Mouse (Mus musculus): ENCODE results near the gene Vamp9. TPM values are rescaled to one million over a fixed set of nuclear protein-coding genes. Genes with fewer than 3 reads are reported as not detected.

Vamp9 gene
- total RNA-seq (2021), result not detected
- long read RNA-seq, experiment 1, result 0 reads
- long read RNA-seq, experiment 2, result 0 reads

DNA sequence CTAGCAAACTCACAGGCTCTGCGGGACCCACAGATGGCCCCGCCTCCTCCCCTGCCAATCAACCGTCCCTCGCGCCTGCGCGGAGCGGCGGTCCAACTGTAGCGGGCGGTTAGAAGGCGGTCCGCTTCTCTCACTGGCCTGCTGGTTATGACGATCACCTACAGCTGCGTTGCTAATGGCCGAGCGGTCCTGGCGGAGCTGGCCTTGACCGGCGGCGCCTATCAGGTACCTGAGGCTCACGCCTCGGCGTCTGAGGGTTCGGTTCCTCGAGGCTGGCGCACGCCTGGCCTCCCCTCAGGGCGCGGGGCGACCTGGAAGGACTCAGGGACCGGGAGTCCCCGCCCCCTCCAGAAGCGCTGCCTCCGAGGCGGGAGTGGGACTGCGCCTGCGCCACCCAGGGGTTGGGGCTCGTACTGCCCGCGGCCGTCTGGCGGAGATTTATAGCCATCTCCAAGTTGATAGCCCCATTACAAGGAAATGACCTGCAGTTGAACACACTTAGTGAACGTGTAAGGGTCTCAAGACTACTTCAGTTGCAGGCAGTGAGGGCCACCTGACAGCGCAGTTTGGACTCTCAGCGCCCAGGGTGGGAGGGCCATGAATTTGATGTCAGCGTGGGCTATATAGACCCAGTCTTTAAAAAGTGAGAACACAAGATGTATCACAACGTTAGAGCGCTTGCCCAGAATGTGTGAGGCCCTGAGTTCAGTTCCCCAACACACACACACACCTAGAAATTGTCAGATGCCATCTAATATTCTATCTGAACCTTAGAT lies at the start of gene Vamp9:
Gene Vamp9 (plus strand): TSS at position 74 of the 776 bp plus-strand sequence.
- intact Hi-C loops (cut with DNase I), result no loop called here
- DNase-seq, result peak; percentile 91 to 93

DNA sequence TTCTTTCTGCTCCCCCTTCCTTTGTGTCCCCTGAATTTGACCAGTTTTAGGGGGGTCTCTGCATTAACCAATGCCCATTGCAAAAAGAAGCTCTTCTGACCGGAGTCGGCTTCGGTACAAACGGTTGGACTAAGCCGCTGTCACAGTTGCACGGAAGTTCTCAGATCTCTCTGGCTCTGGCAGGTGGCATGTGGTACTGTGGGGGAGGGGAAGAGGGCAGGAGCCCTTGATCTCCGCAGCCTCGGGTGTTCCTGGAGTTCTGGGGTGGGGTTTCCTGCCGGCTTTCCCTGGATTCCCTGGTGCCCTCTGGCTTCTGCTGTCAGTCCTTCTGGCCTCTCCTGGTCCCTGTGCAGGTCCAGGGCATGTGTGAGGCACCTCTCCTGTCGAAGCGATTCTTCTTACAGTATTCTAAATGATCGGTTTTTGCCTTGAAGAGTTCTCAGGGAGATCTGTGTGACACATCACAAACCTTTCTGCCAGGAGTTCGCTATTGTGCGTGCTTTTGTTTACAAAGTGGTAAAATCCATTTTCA lies 48.9 kb upstream of the Vamp9 start:
- intact Hi-C loops (cut with DNase I), result no loop called here
- DNase-seq, result no peak

DNA sequence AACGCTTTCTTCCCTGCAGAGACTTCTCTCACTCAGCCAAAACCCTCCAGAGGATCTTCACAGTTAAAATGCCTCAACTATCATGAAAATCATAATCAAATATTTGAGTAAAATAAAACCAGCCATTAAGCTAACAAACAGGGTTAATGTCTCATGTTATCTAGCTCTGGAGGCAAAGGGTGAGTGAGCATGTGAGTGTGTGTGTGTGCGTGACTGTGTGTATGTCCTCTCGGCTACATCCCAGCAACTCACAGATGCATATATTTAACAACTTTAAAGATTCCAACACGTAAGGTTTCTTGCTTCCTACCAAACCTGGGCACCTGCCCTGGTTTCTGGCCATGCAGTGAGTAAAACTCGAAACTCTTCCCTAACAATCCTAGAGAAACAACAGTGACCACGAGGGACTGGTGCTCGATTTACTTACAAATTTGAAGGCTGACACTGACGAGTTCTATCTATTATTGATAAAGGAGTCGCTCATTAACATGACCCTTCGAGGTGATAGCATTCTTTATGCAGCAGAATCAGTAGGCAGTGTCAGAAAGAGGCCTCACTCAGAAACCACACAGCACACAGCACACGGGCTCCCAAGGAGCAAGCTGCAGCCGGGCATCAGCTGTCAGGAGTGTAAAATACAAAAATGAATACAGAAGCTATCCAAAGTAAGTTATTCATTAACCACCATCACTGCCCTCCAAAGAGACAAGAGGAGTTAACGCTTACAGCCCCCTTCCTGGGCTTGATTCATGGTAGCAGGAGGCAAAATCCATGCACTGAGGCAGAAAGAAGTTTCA lies 46.2 kb upstream of the Vamp9 start:
- intact Hi-C loops (cut with DNase I), result no loop called here
- no peak for DNase-seq

DNA sequence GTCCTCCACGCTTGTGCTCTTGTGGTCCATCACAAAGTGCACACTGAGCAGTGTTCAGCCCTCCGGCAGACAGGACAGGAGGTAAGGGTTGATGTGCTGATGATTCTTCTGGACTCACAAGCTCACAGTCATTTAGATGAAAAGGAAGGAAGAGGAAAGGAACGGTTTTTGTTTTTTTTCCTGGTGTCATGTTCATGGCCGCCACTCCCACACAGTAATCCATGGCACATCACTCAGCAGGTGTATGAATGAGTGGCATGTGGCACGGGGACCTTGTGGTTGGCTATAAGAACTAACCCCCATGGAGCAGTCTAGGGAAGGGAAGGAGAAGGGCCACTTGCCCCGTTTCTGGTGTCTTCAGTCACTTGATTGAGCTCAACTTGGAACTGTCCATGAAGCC lies 44.2 kb upstream of the Vamp9 start:
- intact Hi-C loops (cut with DNase I), result no loop called here
- no peak for DNase-seq

DNA sequence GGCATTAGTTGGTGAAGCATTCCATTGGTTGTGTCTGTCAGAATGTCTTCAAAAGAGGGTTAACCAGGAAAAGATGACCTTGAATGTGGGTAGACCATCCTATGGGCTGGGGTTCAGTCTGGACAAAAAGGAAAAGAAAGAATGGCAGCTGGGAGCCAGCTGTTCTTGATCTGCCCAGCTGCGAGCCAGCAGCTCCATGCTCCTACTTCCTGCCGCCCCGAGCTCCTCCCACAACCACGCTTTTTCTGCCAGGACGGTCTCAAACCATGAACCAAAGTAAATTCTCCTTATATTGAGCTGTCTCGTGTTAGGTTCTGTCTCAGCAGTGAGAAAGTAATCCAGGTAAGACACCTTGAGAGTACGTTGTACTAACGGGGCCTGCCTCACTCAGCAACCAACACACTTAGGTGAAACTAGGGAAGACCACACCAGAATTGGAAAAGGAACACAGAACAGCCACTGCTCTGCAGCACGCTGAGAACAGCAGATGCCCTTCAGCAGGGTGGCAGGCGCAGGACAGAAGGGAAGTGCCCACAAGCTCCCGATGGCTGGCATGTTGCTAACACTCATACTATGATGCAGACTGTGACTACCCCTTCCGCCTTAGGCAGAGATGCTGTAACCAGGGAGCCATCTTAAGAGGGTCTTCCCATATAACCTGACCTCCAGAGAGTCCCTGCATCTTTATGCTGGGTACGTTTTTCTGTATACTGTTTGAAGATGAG lies 42.2 kb upstream of the Vamp9 start:
- intact Hi-C loops (cut with DNase I), result no loop called here
- DNase-seq, result no peak

DNA sequence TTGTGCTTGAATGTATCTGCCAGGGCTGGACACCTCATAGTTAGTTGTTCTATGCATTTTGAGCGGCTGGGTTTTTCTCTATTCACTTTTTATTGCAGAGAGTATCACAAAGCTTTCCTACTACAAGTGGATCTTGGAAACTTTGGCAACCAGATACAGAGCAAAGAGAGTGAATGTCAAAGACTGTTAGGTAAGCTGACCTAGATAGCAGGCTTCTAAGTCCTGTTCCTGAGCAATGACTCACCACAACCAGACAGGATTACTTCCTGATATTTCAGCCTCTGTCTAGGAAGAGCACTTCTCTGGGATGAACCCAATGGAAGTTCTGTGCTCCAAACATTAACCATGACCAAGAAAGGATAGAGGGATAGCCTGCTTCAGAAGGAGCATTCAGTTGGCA lies 40.3 kb upstream of the Vamp9 start:
- intact Hi-C loops (cut with DNase I), result no loop called here
- no peak for DNase-seq

DNA sequence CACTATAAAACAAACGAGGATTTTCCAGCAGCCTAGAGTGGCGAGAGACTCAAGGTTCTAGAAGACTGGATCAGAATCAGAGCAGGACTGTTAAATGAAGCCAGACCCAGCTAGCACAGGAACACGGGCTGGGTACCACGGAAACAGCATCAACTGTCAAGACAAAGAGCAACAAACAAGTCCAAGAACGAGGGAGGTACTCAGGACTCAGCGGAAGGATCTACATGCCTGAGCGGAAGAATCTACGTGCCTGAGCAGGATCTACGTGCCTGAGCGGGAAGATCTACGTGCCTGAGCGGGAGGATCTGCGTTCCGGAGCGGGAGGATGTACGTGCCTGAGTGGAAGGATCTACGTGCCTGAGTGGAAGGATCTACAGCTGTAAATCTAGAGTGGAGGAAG lies 37.8 kb upstream of the Vamp9 start:
- DNase-seq, result no peak
- intact Hi-C loops (cut with DNase I), result no loop called here

DNA sequence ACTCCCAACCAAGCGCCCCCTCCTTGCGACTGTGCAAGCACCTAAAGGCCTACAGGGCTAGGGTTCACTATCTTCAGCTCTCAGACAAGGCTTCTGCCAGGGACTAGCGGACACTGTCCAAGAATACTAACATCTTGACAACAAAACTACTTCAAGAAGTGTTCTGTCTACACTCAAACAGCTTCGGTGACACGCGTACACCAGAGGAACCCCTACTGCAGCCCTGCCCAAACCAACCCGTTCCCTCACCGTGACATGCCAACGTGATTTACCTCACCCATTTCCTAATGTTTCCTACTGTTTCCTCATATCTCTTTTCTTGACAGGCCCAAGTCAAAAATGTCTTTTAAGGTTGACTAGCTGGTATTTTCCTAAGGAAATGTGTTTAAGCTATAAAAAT lies 37.1 kb upstream of the Vamp9 start:
- intact Hi-C loops (cut with DNase I), result no loop called here
- DNase-seq, result no peak

DNA sequence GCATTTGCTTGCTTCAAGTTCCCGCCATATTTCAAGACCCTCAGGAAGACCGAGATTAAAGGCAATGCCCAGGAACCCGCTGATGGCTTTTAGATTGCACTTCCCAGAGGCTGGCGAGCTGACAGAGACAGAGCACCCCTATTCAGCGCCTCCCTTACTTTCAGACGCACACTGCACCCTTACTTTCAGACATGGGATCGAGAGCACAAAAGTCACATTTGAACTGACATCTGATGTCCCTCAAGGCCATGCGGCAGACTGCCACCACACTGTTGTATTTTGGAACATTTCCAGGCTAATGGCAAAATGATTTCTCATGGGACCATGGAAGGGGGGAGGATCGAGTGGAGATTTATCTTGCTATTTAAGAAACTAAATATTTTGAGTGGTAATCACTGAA lies 28.5 kb upstream of the Vamp9 start:
- intact Hi-C loops (cut with DNase I), result no loop called here
- no peak for DNase-seq

DNA sequence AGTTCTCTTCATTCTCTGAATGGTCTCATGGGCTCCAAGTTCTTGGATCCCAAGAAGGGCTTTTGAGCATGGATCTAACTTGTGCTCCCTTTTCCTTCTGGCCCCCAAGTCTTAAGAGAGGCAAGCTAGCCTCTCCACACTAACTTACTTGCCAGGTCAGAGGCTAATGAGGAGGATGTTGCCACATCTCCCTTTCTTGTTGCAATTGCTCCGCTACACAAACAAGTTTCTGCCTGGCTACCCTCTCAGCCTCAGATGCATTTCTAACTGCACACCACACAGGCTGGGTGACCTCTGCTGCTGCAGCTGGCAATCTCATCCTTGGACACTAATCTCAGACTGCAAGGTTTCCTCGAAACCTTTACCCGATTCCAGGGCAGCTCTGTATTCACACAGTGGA lies 23.6 kb upstream of the Vamp9 start:
- intact Hi-C loops (cut with DNase I), result no loop called here
- DNase-seq, result no peak

DNA sequence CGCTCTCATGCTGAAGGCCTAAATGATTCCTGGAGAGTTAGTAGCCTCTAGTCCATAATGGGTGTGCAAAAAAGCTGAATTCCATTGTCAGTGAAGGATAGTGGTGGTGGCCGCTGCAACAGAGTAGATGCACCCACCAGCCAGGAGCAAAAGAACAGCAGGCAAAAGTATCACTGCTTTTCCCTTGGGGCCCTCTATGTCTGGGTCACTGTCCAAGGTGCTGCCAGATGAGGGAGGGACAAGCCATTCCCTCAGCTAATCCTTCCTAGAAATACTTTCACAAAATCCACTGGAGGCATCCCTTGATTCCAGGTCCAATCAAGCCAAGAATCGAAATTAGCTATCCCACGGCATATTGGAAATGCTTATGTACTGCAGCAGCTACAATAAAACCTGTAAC lies 22.0 kb upstream of the Vamp9 start:
- DNase-seq, result no peak
- intact Hi-C loops (cut with DNase I), result no loop called here

DNA sequence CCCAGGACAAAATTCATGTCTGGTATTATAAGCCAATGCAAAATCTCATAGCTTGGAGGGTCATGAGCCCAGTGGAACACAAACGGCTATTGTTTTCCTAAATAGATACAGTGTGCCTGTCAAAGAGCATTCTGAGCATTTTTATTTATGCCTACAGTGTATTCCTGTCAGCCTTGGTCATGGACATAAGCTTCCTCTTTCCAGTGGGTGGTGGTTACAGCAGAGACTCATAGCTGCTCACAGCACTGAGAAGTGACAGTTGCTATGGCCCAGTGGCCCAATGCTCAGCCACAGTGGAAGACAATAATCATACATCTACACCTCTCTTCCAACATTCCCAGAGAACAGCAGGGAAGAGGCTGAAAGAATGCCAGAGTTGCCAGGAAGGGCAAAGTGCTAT lies 18.9 kb upstream of the Vamp9 start:
- intact Hi-C loops (cut with DNase I), result no loop called here
- DNase-seq, result no peak

DNA sequence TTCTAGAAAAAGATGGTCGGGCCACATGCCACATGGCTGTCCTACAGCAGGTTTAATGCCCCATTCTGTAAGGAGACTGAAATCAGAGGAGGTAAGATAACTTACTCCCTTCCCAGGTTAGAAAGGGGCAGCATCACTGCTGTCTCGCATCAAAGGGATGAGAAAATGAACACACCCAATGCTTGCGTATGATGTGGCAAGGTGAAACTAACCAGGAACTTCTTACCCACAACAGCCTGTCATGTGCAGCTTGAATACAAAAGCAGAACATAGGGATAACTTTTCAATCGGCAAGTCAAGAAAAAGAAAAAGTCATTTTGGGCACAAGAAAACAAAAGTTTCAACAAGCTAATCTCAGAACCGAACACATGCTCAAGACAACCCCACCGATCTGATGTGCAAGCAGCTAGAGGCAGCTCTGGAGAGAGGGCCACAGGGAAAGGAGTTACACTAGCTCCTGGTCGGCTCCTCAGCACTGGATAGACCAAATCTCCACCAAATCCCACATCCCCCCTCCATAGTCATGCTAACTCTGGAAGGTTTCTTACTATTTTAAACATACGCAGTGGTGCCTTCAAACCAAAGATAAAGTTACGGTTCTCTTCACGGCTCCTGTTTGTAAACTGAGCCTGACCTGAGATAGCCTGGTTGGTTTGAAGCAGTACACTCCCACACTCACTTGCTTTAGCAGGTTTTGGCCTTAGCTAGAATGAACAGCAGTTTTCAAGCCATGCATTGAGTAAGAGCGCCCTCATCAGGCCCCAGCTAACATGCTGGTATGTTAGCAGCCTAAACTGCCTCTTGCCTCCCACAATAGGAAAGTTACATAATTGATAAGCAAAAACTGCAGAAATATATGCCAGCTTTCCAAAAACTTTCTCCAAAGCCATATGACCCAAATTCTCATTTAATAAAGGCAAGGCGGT lies 14.3 kb upstream of the Vamp9 start:
- intact Hi-C loops (cut with DNase I), result loop anchor here (10.0 kb wide), 1 partner anchor 637 kb away; no protein-coding TSS in a partner anchor
- DNase-seq, result no peak

DNA sequence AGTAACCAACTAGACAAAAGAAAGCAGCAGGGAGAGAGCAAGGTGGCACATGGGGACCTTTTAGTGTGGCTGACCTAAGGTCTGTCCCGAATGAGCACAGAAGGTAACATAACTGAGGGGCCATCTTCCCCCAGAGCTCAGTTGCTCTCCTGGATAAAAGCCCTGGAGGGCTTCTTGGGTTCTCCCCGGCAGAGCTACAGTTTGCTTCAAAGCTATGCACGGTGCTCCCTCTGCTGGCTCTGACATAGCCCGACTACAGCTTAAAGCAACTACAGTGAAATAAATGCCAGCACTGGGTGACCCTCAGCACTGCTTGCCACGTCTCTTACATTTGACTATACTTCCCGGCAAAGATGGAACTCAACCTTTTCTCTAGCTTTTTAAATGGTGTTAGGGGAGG lies 6.0 kb upstream of the Vamp9 start:
- no peak for DNase-seq
- intact Hi-C loops (cut with DNase I), result no loop called here

DNA sequence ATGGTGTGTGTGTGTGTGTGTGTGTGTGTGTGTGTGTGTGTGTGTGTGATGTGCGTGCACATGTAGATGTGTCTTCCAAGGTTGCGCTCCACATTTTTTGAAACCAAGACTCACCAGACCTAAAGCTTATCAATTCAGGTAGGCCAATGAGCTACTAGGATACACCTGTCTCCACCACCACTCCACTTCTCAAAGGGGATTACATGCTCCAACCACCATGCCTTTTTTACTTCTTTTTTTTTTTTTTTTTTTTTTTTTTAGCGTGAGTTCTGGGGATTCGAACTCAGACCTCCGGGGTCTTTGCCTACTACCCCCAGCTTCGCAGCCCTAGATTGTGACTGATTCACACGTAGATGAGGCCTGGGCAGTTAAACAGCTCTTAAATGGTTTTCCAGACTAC lies 323 bp upstream of the Vamp9 start:
- intact Hi-C loops (cut with DNase I), result no loop called here
- DNase-seq, result no peak

DNA sequence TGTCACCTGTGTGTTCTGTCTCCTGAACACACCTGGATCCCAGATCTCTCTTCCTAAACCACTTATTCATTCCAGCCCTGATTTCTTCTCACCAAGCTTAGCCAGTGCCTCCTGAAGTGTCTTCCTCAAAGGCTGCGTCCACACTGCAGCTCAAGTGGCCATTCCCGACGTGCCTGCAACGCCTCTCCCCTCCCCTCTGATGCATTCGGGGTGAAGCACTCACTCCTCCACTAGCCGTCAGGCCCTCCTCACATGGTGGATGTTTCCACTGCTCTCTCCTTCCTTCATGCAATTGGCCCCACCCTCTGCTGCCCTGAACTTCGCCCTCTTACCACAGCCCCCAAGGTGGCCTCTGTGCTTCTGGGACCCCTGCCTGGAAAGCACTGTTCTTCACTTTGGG lies 9.4 kb downstream of the Vamp9 start:
- DNase-seq, result no peak
- intact Hi-C loops (cut with DNase I), result no loop called here

DNA sequence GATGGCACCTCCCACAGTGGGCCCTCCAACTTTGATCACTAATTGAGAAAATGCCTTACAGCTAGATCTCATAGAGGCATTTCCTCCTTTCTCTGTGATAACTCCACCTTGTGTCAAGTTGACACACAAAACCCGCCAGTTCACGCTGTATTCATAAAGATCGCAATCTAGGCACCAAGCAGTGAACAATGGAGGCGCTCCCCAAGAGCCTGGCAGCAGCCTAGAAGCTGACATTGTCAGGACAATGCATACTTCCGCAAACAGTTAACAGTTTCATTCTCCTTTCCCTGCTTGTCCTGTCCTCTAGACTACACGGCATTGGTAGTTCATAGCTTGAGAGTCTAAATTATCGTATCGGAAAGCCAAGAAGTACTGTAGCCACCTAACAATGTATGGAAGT lies 16.0 kb downstream of the Vamp9 start:
- DNase-seq, result no peak
- intact Hi-C loops (cut with DNase I), result loop anchor here (10.0 kb wide), 1 partner anchor 323 kb away; no protein-coding TSS in a partner anchor

DNA sequence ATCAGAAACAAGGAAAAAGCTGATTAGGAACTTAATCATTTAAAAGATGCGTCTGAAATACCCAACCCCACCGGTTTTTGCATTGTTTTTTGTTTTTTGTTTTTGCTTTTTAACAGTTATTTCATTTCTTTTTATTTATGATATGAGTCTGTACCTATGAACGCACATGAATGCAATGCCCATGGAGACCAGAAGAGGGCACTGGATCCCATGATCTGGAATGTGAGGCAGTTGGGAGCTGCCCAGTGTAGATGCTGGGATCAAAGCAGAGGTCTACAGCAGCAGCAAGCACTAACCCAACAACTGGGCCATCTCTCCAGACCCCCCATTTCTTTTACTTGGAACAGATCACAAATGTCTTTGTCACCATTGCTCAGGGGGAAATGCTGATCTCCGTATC lies 21.9 kb downstream of the Vamp9 start:
- intact Hi-C loops (cut with DNase I), result loop anchor here (10.0 kb wide), 1 partner anchor 317 kb away; no protein-coding TSS in a partner anchor
- peak in 1 of 2 experiments; percentile 12 for DNase-seq

DNA sequence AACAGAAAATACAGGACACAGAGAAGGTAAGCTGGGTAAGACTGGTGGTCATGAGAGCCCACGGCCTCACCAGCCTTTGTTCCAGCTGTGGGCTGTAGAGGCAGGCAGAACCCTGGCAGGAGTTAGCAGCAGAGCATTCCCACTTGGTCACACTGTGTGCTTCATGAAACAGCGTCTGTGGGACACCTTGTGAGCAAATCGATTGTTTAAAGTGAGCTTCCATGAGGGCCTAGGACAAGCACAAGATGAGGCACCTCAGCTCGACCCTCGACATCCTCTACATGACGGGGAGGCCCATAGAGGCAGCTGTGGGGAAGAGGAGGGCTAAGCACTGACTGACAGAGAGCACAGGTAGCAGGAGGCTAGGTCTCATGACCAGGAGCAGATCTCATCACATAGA lies 25.9 kb downstream of the Vamp9 start:
- intact Hi-C loops (cut with DNase I), result no loop called here
- no peak for DNase-seq

DNA sequence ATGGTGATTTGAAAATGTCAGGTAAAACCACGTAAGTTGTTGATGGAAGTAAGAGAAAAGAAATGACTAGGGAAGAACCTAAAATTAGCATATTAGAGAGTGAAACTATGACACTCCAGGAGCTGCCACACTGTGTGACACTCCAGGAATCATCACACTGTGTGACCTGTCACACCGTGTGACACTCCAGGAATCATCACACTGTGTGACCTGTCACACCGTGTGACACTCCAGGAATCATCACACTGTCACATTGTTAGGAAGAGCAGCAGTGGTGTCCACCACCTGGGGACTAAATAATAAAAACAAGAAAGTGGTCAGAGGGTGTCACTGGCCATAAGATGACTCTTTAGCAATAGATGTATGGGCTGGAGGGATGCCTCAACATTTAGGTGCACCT lies 33.4 kb downstream of the Vamp9 start:
- DNase-seq, result no peak
- intact Hi-C loops (cut with DNase I), result no loop called here
